Mouse (Mus musculus): ENCODE data around the gene Prkar1b. TPM values are rescaled to one million over a fixed set of nuclear protein-coding genes. Genes with fewer than 3 reads are reported as not detected.

Gene Prkar1b
- polyA plus RNA-seq (2015; fragmentation: Nextera tagmentation; extraction: Ambion mirVana), result 20.1 and 25.4 TPM in 2 replicates

- ATAC-seq (ENCODE audit: low FRiP score, low read depth), result peak; percentile 97
- H3K4me2 ChIP-seq (replicated peaks), result peak within 1 kb of the TSS; percentile 92
- WGBS, result under 1% methylated on average over 87 of the region's 87 CpGs
These were observed at the start of gene Prkar1b, which contains the start of gene Dnaaf5 for GRCm38 (mm10) chr5:139149681-139150602. Prkar1b (minus strand) TSS chr5:139150001. Dnaaf5 (plus strand) TSS chr5:139150223.

GRCm38 (mm10) chr5:139199636-139199994 lies 49.8 kb upstream of the Prkar1b start:
- WGBS, result 22% methylated on average over 2 of the region's 2 CpGs
- Histone ChIP-seq H3K4me3 (peak overlapping the region; percentile 98), H3K27me3 (no peaks in the 10 kb centered on the region), H3K9me3 (no peaks in the 10 kb centered on the region), H3K9ac (peak overlapping the region; percentile 70; the same call in 1 of the 2 replicates), H3K4me1 (peaks cover 19% of the 10 kb centered on the region), H3K4me2 (replicated peaks) (peak overlapping the region; percentile 90), H3K36me3 (no peaks in the 10 kb centered on the region; the same call in 1 of the 2 replicates), H3K27ac (peak overlapping the region; percentile 81)
- ATAC-seq (ENCODE audit: low FRiP score, low read depth), result no peak

More at GRCm38 (mm10) chr5:139149681-139150602, at the start of gene Prkar1b, which contains the start of gene Dnaaf5:
- H3K4me3 ChIP-seq, result peak within 1 kb of the TSS; percentile 93
- H3K4me1 ChIP-seq, result peaks cover 17% of the 10 kb centered on the region
- no peaks in the 10 kb centered on the region for H3K27me3 ChIP-seq
- H3K27ac ChIP-seq, result peak within 1 kb of the TSS; percentile 48; the same call in 1 of the 2 replicates
- H3K36me3 ChIP-seq, result peaks cover 31% of the 10 kb centered on the region
- peak within 1 kb of the TSS; percentile 85 for H3K9ac ChIP-seq
- H3K9me3 ChIP-seq, result no peaks in the 10 kb centered on the region

GRCm38 (mm10) chr5:139198779-139199178 lies 49.0 kb upstream of the Prkar1b start:
- no peaks in the 10 kb centered on the region; the same call in 1 of the 2 replicates for H3K36me3 ChIP-seq
- WGBS, result 89% methylated on average over 3 of the region's 3 CpGs
- no peak overlapping the region for H3K4me3 ChIP-seq
- H3K4me2 ChIP-seq (replicated peaks), result no peak overlapping the region
- peaks cover 19% of the 10 kb centered on the region for H3K4me1 ChIP-seq
- H3K9me3 ChIP-seq, result no peaks in the 10 kb centered on the region
- no peak overlapping the region for H3K9ac ChIP-seq
- no peak for ATAC-seq (ENCODE audit: low FRiP score, low read depth)
- H3K27me3 ChIP-seq, result no peaks in the 10 kb centered on the region
- H3K27ac ChIP-seq, result no peak overlapping the region

- Histone ChIP-seq H3K36me3 (peaks cover 20% of the 10 kb centered on the region), H3K4me1 (no peaks in the 10 kb centered on the region), H3K9me3 (no peaks in the 10 kb centered on the region), H3K9ac (no peak overlapping the region), H3K4me3 (no peak overlapping the region), H3K4me2 (replicated peaks) (no peak overlapping the region), H3K27me3 (no peaks in the 10 kb centered on the region), H3K27ac (no peak overlapping the region)
- ATAC-seq (ENCODE audit: low FRiP score, low read depth), result no peak
- 64% methylated on average over 5 of the region's 5 CpGs for WGBS
These were observed 41.2 kb upstream of the Prkar1b start for GRCm38 (mm10) chr5:139190958-139191357.

GRCm38 (mm10) chr5:139189726-139190125 lies 39.9 kb upstream of the Prkar1b start:
- Histone ChIP-seq H3K36me3 (peaks cover 32% of the 10 kb centered on the region), H3K27ac (no peak overlapping the region), H3K9me3 (no peaks in the 10 kb centered on the region), H3K27me3 (no peaks in the 10 kb centered on the region), H3K9ac (no peak overlapping the region), H3K4me3 (no peak overlapping the region), H3K4me2 (replicated peaks) (no peak overlapping the region), H3K4me1 (no peaks in the 10 kb centered on the region)
- WGBS, result 91% methylated on average over 5 of the region's 5 CpGs
- ATAC-seq (ENCODE audit: low FRiP score, low read depth), result no peak

- peaks cover 80% of the 10 kb centered on the region for H3K36me3 ChIP-seq
- H3K4me1 ChIP-seq, result no peaks in the 10 kb centered on the region
- no peak for ATAC-seq (ENCODE audit: low FRiP score, low read depth)
- H3K9ac ChIP-seq, result no peak overlapping the region
- H3K27ac ChIP-seq, result no peak overlapping the region
- H3K4me3 ChIP-seq, result no peak overlapping the region
- no peaks in the 10 kb centered on the region for H3K9me3 ChIP-seq
- H3K27me3 ChIP-seq, result no peaks in the 10 kb centered on the region
- 88% methylated on average over 2 of the region's 4 CpGs for WGBS
- H3K4me2 ChIP-seq (replicated peaks), result no peak overlapping the region
These were observed 35.1 kb upstream of the Prkar1b start for GRCm38 (mm10) chr5:139184897-139185296.

- WGBS, result 88% methylated on average over 9 of the region's 9 CpGs
- peaks cover under 1% of the 10 kb centered on the region; the same call in 1 of the 2 replicates for H3K27me3 ChIP-seq
- H3K36me3 ChIP-seq, result peaks cover 88% of the 10 kb centered on the region
These were observed 33.8 kb upstream of the Prkar1b start for GRCm38 (mm10) chr5:139183601-139184000.

GRCm38 (mm10) chr5:139183131-139183530 lies 33.3 kb upstream of the Prkar1b start:
- no peak for ATAC-seq (ENCODE audit: low FRiP score, low read depth)
- Histone ChIP-seq H3K9ac (no peak overlapping the region), H3K27ac (no peak overlapping the region), H3K27me3 (peaks cover 5% of the 10 kb centered on the region), H3K4me1 (no peaks in the 10 kb centered on the region), H3K36me3 (peaks cover 92% of the 10 kb centered on the region), H3K4me2 (replicated peaks) (no peak overlapping the region), H3K4me3 (no peak overlapping the region), H3K9me3 (no peaks in the 10 kb centered on the region)
- 92% methylated on average over 2 of the region's 2 CpGs for WGBS

More at GRCm38 (mm10) chr5:139183601-139184000, 33.8 kb upstream of the Prkar1b start:
- no peak overlapping the region for H3K27ac ChIP-seq
- no peak overlapping the region for H3K4me2 ChIP-seq (replicated peaks)
- H3K9ac ChIP-seq, result no peak overlapping the region
- no peak for ATAC-seq (ENCODE audit: low FRiP score, low read depth)
- no peak overlapping the region for H3K4me3 ChIP-seq
- no peaks in the 10 kb centered on the region for H3K4me1 ChIP-seq
- H3K9me3 ChIP-seq, result no peaks in the 10 kb centered on the region

GRCm38 (mm10) chr5:139178895-139179631 lies 29.3 kb upstream of the Prkar1b start:
- peaks cover 69% of the 10 kb centered on the region for H3K36me3 ChIP-seq
- no peak overlapping the region for H3K4me2 ChIP-seq (replicated peaks)
- ATAC-seq (ENCODE audit: low FRiP score, low read depth), result peak; percentile 72; the same call in 1 of the 2 replicates
- no peaks in the 10 kb centered on the region for H3K9me3 ChIP-seq
- peaks cover 22% of the 10 kb centered on the region for H3K4me1 ChIP-seq
- H3K27me3 ChIP-seq, result peaks cover 28% of the 10 kb centered on the region
- no peak overlapping the region for H3K9ac ChIP-seq
- H3K27ac ChIP-seq, result no peak overlapping the region
- WGBS, result 27% methylated on average over 11 of the region's 11 CpGs
- H3K4me3 ChIP-seq, result no peak overlapping the region

GRCm38 (mm10) chr5:139174556-139175547 lies 25.1 kb upstream of the Prkar1b start:
- peaks cover 26% of the 10 kb centered on the region for H3K4me1 ChIP-seq
- WGBS, result 21% methylated on average over 10 of the region's 10 CpGs
- peaks cover 48% of the 10 kb centered on the region for H3K27me3 ChIP-seq
- ATAC-seq (ENCODE audit: low FRiP score, low read depth), result peak; percentile 55
- peaks cover 60% of the 10 kb centered on the region for H3K36me3 ChIP-seq
- peak overlapping the region; percentile 39; the same call in 1 of the 2 replicates for H3K27ac ChIP-seq
- H3K9ac ChIP-seq, result peak overlapping the region; percentile 55; the same call in 1 of the 2 replicates
- H3K4me3 ChIP-seq, result no peak overlapping the region
- no peaks in the 10 kb centered on the region for H3K9me3 ChIP-seq
- H3K4me2 ChIP-seq (replicated peaks), result peak overlapping the region; percentile 19; the same call in 1 of the 2 replicates

- H3K4me3 ChIP-seq, result no peak overlapping the region
- ATAC-seq (ENCODE audit: low FRiP score, low read depth), result 0 out of 2 replicates have a peak, but pooled peaks have one; percentile 30
- peak overlapping the region; percentile 19; the same call in 1 of the 2 replicates for H3K4me2 ChIP-seq (replicated peaks)
- 21% methylated on average over 10 of the region's 10 CpGs for WGBS
- H3K9ac ChIP-seq, result peak overlapping the region; percentile 55; the same call in 1 of the 2 replicates
- H3K9me3 ChIP-seq, result no peaks in the 10 kb centered on the region
- H3K27ac ChIP-seq, result no peak overlapping the region; the same call in 1 of the 2 replicates
- H3K36me3 ChIP-seq, result peaks cover 58% of the 10 kb centered on the region
- H3K4me1 ChIP-seq, result peaks cover 26% of the 10 kb centered on the region
- peaks cover 48% of the 10 kb centered on the region for H3K27me3 ChIP-seq
These were observed 24.3 kb upstream of the Prkar1b start for GRCm38 (mm10) chr5:139174141-139174540.

Measured in limb, embryonic 13.5 days (tissue).